ENCODE assay signal across 9 mouse cellular contexts in the genomic region with DNA sequence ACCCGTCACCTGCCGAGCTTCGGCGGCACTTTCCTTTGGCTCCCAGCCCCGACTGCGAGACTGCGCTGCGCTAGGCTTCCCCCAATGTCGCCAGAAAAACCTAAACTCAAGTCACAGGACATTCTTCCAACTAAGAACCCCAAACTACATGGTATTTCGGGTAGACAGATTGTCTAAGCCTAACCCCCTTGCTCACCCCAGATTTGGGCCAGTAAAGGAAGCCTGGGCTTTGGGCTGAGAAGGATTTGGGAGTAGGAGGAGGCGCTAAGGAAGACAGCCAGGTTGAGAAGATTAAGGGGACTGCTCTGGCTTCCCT. TPM values are rescaled to one million over a fixed set of nuclear protein-coding genes. Genes with fewer than 3 reads are reported as not detected.
DNase-seq lines count a peak whose midpoint lies in the region; ATAC-seq and TF ChIP-seq lines count a peak whose summit lies in the region.
"Had no signal": no experiment of that assay in that cellular context is flagged by ENCODE, and none has a peak within 500 bp of the region (broad histone marks: within the 10 kb centered on the region; RNA-seq: fewer than 3 reads in every experiment).

No protein-coding gene starts in this region.

- DNase-seq in heart, postnatal 25 days (ENCODE audit: low spot score) = no peak
- DNase-seq in embryonic facial prominence, embryonic 14.5 days (ENCODE audit: low spot score) = no peak
- no peak for DNase-seq in hindbrain, postnatal 0 days (ENCODE audit: low spot score)
- no peak for DNase-seq in cerebellum, adult 8-10 months
- no peak for DNase-seq in spleen, postnatal 10 days (ENCODE audit: low spot score in 2 of 2)
- no peak for DNase-seq in gastrocnemius, postnatal 10 days

- WGBS in heart, embryonic 15.5 days = 14% methylated on average over 11 of the region's 11 CpGs
- 9% methylated on average over 11 of the region's 11 CpGs for WGBS in embryonic facial prominence, embryonic 14.5 days
- WGBS in hindbrain, postnatal 0 days = 14% methylated on average over 11 of the region's 11 CpGs
- WGBS in midbrain, embryonic 15.5 days = 5% methylated on average over 11 of the region's 11 CpGs

- TF ChIP-seq CTCF in hindbrain, postnatal 0 days (IDR thresholded peaks at IDR 0.05; ENCODE audit: low read depth) = no peak

- H3K4me1 ChIP-seq in heart, embryonic 15.5 days (replicated peaks) = peaks cover 54% of the 10 kb centered on the region
- H3K4me1 ChIP-seq in embryonic facial prominence, embryonic 14.5 days (ENCODE audit: control insufficient read depth, insufficient read depth, low read length) = peaks cover 33% of the 10 kb centered on the region
- peaks cover 9% of the 10 kb centered on the region; the same call in 1 of the 2 replicates for H3K4me1 ChIP-seq in hindbrain, postnatal 0 days (ENCODE audit: insufficient read depth, low read length)
- H3K4me1 ChIP-seq in midbrain, embryonic 15.5 days = peaks cover 32% of the 10 kb centered on the region

- H3K27ac ChIP-seq in heart, embryonic 15.5 days = peak overlapping the region; percentile 85; the same call in 1 of the 2 replicates
- no peak overlapping the region for H3K27ac ChIP-seq in embryonic facial prominence, embryonic 14.5 days (replicated peaks; ENCODE audit: low read depth, low read length)
- no peak overlapping the region for H3K27ac ChIP-seq in hindbrain, postnatal 0 days
- no peak overlapping the region for H3K27ac ChIP-seq in midbrain, embryonic 15.5 days
- H3K27ac ChIP-seq: macrophage had no signal

- peaks cover 45% of the 10 kb centered on the region for H3K27me3 ChIP-seq in heart, embryonic 15.5 days
- peaks cover 63% of the 10 kb centered on the region for H3K27me3 ChIP-seq in embryonic facial prominence, embryonic 14.5 days (replicated peaks; ENCODE audit: control insufficient read depth, insufficient read depth, low read length)
- H3K27me3 ChIP-seq in hindbrain, postnatal 0 days (ENCODE audit: insufficient read depth, low read length) = peaks cover 36% of the 10 kb centered on the region
- H3K27me3 ChIP-seq in midbrain, embryonic 15.5 days (replicated peaks) = peaks cover 54% of the 10 kb centered on the region

- H3K4me2 ChIP-seq in heart, embryonic 15.5 days = peak overlapping the region; percentile 92
- peak overlapping the region; percentile 99 for H3K4me2 ChIP-seq in embryonic facial prominence, embryonic 14.5 days (ENCODE audit: low read depth, low read length)
- peak overlapping the region; percentile 54 for H3K4me2 ChIP-seq in hindbrain, postnatal 0 days (ENCODE audit: low read depth, low read length)
- H3K4me2 ChIP-seq in midbrain, embryonic 15.5 days = peak overlapping the region; percentile 53; the same call in 1 of the 2 replicates

- peak overlapping the region; percentile 82 for H3K9ac ChIP-seq in heart, embryonic 15.5 days
- H3K9ac ChIP-seq in embryonic facial prominence, embryonic 14.5 days (ENCODE audit: low read depth, low read length) = peak overlapping the region; percentile 32; the same call in 1 of the 2 replicates
- H3K9ac ChIP-seq in hindbrain, postnatal 0 days (replicated peaks; ENCODE audit: low read length) = no peak overlapping the region
- H3K9ac ChIP-seq in midbrain, embryonic 15.5 days = no peak overlapping the region

- ATAC-seq in heart, embryonic 15.5 days (replicated peaks; ENCODE audit: insufficient number of reproducible peaks, insufficient read depth, low FRiP score, low read depth) = no peak
- ATAC-seq in embryonic facial prominence, embryonic 14.5 days (ENCODE audit: low read depth) = no peak
- ATAC-seq in hindbrain, postnatal 0 days = no peak
- no peak for ATAC-seq in midbrain, embryonic 15.5 days (replicated peaks)

- peak overlapping the region; percentile 79 for H3K4me3 ChIP-seq in heart, embryonic 15.5 days
- peak overlapping the region; percentile 55 for H3K4me3 ChIP-seq in embryonic facial prominence, embryonic 14.5 days (ENCODE audit: low read depth, low read length)
- peak overlapping the region; percentile 35; the same call in 1 of the 2 replicates for H3K4me3 ChIP-seq in hindbrain, postnatal 0 days (ENCODE audit: low read length)
- peak overlapping the region; percentile 30; the same call in 1 of the 2 replicates for H3K4me3 ChIP-seq in midbrain, embryonic 15.5 days

- no peaks in the 10 kb centered on the region for H3K9me3 ChIP-seq in heart, embryonic 15.5 days (replicated peaks)
- no peaks in the 10 kb centered on the region for H3K9me3 ChIP-seq in embryonic facial prominence, embryonic 14.5 days (ENCODE audit: control insufficient read depth, low read length)
- H3K9me3 ChIP-seq in hindbrain, postnatal 0 days (ENCODE audit: low read length) = no peaks in the 10 kb centered on the region
- no peaks in the 10 kb centered on the region for H3K9me3 ChIP-seq in midbrain, embryonic 15.5 days

- no peaks in the 10 kb centered on the region for H3K36me3 ChIP-seq in heart, embryonic 15.5 days
- peaks cover 6% of the 10 kb centered on the region for H3K36me3 ChIP-seq in embryonic facial prominence, embryonic 14.5 days (ENCODE audit: control insufficient read depth, insufficient read depth, low read length)
- no peaks in the 10 kb centered on the region for H3K36me3 ChIP-seq in hindbrain, postnatal 0 days (ENCODE audit: insufficient read depth, low read length)
- no peaks in the 10 kb centered on the region for H3K36me3 ChIP-seq in midbrain, embryonic 15.5 days (replicated peaks)

- intact Hi-C loops in heart, postnatal 25 days (cut with DNase I) = no loop called here

RNA-seq across cellular contexts. Expression of a gene that starts 1.8 kb away (rescaled TPM):
- polyA plus RNA-seq in heart, embryonic 15.5 days (2015; fragmentation: Nextera tagmentation; extraction: Ambion mirVana) = 47.7 and 61.6 TPM in 2 replicates
- total RNA-seq in heart, postnatal 25 days (2021) = 100 to 1,000 TPM; 101 to 111 TPM
- polyA plus RNA-seq in embryonic facial prominence, embryonic 14.5 days (2014; fragmentation: Nextera tagmentation; extraction: Ambion mirVana) = 25.4 and 27.2 TPM in 2 replicates
- total RNA-seq in hindbrain, postnatal 0 days (2014; rRNA removed) = 2.2 TPM in 1 of 2 replicates, not detected in the other
- 2.7 and 3.3 TPM in 2 replicates for polyA plus RNA-seq in hindbrain, postnatal 0 days (2015; fragmentation: Nextera tagmentation; extraction: Ambion mirVana)
- polyA plus RNA-seq in midbrain, embryonic 15.5 days (2015; fragmentation: Nextera tagmentation; extraction: Ambion mirVana) = 1.4 and 1.8 TPM in 2 replicates
- 100 to 1,000 TPM; 199 to 247 TPM for total RNA-seq in gastrocnemius, postnatal 10 days (2021)
- polyA plus RNA-seq: macrophage had no signal

RNA-seq across cellular contexts. Expression of a gene that starts 35.2 kb away (rescaled TPM):
- 18.3 and 21.5 TPM in 2 replicates for polyA plus RNA-seq in heart, embryonic 15.5 days (2015; fragmentation: Nextera tagmentation; extraction: Ambion mirVana)
- 10 to 100 TPM; 39.3 to 54.1 TPM for total RNA-seq in heart, postnatal 25 days (2021)
- 24.2 and 27.3 TPM in 2 replicates for polyA plus RNA-seq in embryonic facial prominence, embryonic 14.5 days (2014; fragmentation: Nextera tagmentation; extraction: Ambion mirVana)
- total RNA-seq in hindbrain, postnatal 0 days (2014; rRNA removed) = 53.4 and 61.5 TPM in 2 replicates
- 22.4 and 22.6 TPM in 2 replicates for polyA plus RNA-seq in hindbrain, postnatal 0 days (2015; fragmentation: Nextera tagmentation; extraction: Ambion mirVana)
- 42.8 and 43.2 TPM in 2 replicates for polyA plus RNA-seq in midbrain, embryonic 15.5 days (2015; fragmentation: Nextera tagmentation; extraction: Ambion mirVana)
- total RNA-seq in gastrocnemius, postnatal 10 days (2021) = 10 to 100 TPM; 44.5 to 48.7 TPM

RNA-seq across cellular contexts. Expression of a gene that starts 43.1 kb away (rescaled TPM):
- polyA plus RNA-seq in heart, embryonic 15.5 days (2015; fragmentation: Nextera tagmentation; extraction: Ambion mirVana) = 2.6 and 4.8 TPM in 2 replicates
- 10 to 100 TPM in 1 of 2 experiments, 1 to 10 TPM in 1; 8.7 to 11.8 TPM for total RNA-seq in heart, postnatal 25 days (2021)
- 8.1 and 11.3 TPM in 2 replicates for polyA plus RNA-seq in embryonic facial prominence, embryonic 14.5 days (2014; fragmentation: Nextera tagmentation; extraction: Ambion mirVana)
- 9.1 and 10.5 TPM in 2 replicates for total RNA-seq in hindbrain, postnatal 0 days (2014; rRNA removed)
- polyA plus RNA-seq in hindbrain, postnatal 0 days (2015; fragmentation: Nextera tagmentation; extraction: Ambion mirVana) = 4.1 TPM in 2 replicates
- polyA plus RNA-seq in midbrain, embryonic 15.5 days (2015; fragmentation: Nextera tagmentation; extraction: Ambion mirVana) = 5.1 and 5.2 TPM in 2 replicates
- 10 to 100 TPM in 1 of 2 experiments, 1 to 10 TPM in 1; 7.2 to 10.1 TPM for total RNA-seq in gastrocnemius, postnatal 10 days (2021)

Comparison
In these comparisons a context has a peak if more than half of its experiments do, and no peak if none do; other contexts are left out.
1. H3K9ac ChIP-seq: peak in heart, embryonic 15.5 days (single experiment) and embryonic facial prominence, embryonic 14.5 days (single experiment); none in hindbrain, postnatal 0 days (single experiment) and midbrain, embryonic 15.5 days (single experiment).
2. Peak in every context shown above with its lines, with median percentiles within 50 percentile points of each other: H3K4me2 ChIP-seq and H3K4me3 ChIP-seq.